Mouse (Mus musculus): ENCODE results near the gene Dpp10.

- TF ChIP-seq CTCF (IDR thresholded peaks at IDR 0.05; ENCODE audit: low read depth), result no peak
- no peak for TF ChIP-seq EP300 (IDR thresholded peaks at IDR 0.05; ENCODE audit: low read depth)
These were observed 472 bp upstream of the Dpp10 start for GRCm38 (mm10) chr1:124045761-124046300.

All from liver, embryonic 14.5 days (tissue).